ENCODE assay signal across 11 mouse cellular contexts in the genomic region with DNA sequence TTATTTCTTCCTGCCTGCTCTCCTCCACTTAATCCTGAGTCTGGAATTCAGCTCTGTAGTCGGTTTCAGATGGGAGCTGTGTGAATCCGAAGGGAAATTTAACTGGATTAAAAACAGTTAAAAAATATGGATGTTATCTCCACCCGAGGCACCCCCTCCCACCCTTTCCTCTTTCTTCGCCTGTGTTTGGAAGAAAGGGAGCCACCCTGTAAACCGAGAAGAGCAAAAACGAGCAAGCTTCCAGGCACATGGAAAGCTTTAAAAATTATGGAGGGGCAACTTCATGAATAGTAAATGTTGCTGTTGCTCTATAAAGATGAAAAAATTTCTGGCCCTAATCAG. TPM values are rescaled to one million over a fixed set of nuclear protein-coding genes. Genes with fewer than 3 reads are reported as not detected.
DNase-seq lines count a peak whose midpoint lies in the region; ATAC-seq lines count a peak whose summit lies in the region.
"Had no signal": no experiment of that assay in that cellular context is flagged by ENCODE, and none has a peak within 500 bp of the region (broad histone marks: within the 10 kb centered on the region; RNA-seq: fewer than 3 reads in every experiment).

No protein-coding gene starts in this region.

- intact Hi-C loops in heart, postnatal 14 days (cut with DNase I): loop anchor here (2.0 to 5.0 kb wide), 3 partner anchors 45 to 149 kb away; no protein-coding TSS in a partner anchor

- H3K4me2 ChIP-seq in heart, embryonic 12.5 days: peak overlapping the region; percentile 92
- peak overlapping the region; percentile 77 for H3K4me2 ChIP-seq in hindbrain, embryonic 14.5 days (replicated peaks)
- peak overlapping the region; percentile 60 for H3K4me2 ChIP-seq in midbrain, embryonic 11.5 days

- no peak for ATAC-seq in heart, embryonic 12.5 days (ENCODE audit: insufficient number of reproducible peaks, low FRiP score)
- no peak for ATAC-seq in hindbrain, embryonic 14.5 days (ENCODE audit: low FRiP score)
- ATAC-seq in midbrain, embryonic 11.5 days (ENCODE audit: low FRiP score): no peak
- ATAC-seq: CD4-positive, CD25-positive, alpha-beta regulatory T cell, adult 4 months had no signal

- peaks cover 48% of the 10 kb centered on the region for H3K4me1 ChIP-seq in heart, embryonic 12.5 days (replicated peaks)
- peaks cover 48% of the 10 kb centered on the region for H3K4me1 ChIP-seq in embryonic facial prominence, embryonic 10.5 days
- no peaks in the 10 kb centered on the region; the same call in 1 of the 2 replicates for H3K4me1 ChIP-seq in hindbrain, embryonic 14.5 days (replicated peaks; ENCODE audit: control insufficient read depth, insufficient read depth, low read length)
- no peaks in the 10 kb centered on the region; the same call in 1 of the 2 replicates for H3K4me1 ChIP-seq in midbrain, embryonic 11.5 days (ENCODE audit: control insufficient read depth, insufficient read depth, low read length)

- no peaks in the 10 kb centered on the region for H3K27me3 ChIP-seq in heart, embryonic 12.5 days (replicated peaks)
- no peaks in the 10 kb centered on the region for H3K27me3 ChIP-seq in embryonic facial prominence, embryonic 10.5 days (replicated peaks; ENCODE audit: low read depth, poor library complexity, severe bottlenecking)
- H3K27me3 ChIP-seq in hindbrain, embryonic 14.5 days (ENCODE audit: control insufficient read depth, insufficient read depth, low read length): 0 out of 2 replicates have a peak, but pooled peaks cover 7% of the 10 kb centered on the region
- no peaks in the 10 kb centered on the region for H3K27me3 ChIP-seq in midbrain, embryonic 11.5 days (ENCODE audit: control insufficient read depth, insufficient read depth, low read length)

- no peaks in the 10 kb centered on the region for H3K9me3 ChIP-seq in heart, embryonic 12.5 days (replicated peaks)
- no peaks in the 10 kb centered on the region for H3K9me3 ChIP-seq in embryonic facial prominence, embryonic 10.5 days
- H3K9me3 ChIP-seq in hindbrain, embryonic 14.5 days (ENCODE audit: control insufficient read depth, low read length): no peaks in the 10 kb centered on the region
- no peaks in the 10 kb centered on the region for H3K9me3 ChIP-seq in midbrain, embryonic 11.5 days (ENCODE audit: control insufficient read depth, low read length)
- H3K9me3 ChIP-seq: megakaryocyte, embryonic 14.5 days had no signal

- peak overlapping the region; percentile 79 for H3K9ac ChIP-seq in heart, embryonic 12.5 days
- H3K9ac ChIP-seq in hindbrain, embryonic 14.5 days: peak overlapping the region; percentile 58; the same call in 1 of the 2 replicates
- H3K9ac ChIP-seq in midbrain, embryonic 11.5 days (ENCODE audit: low read length): peak overlapping the region; percentile 42; the same call in 1 of the 2 replicates

- H3K27ac ChIP-seq in heart, embryonic 12.5 days (ENCODE audit: poor library complexity, severe bottlenecking): no peak overlapping the region
- peak overlapping the region; percentile 88 for H3K27ac ChIP-seq in embryonic facial prominence, embryonic 10.5 days (replicated peaks)
- H3K27ac ChIP-seq in hindbrain, embryonic 14.5 days: no peak overlapping the region
- no peak overlapping the region for H3K27ac ChIP-seq in midbrain, embryonic 11.5 days (ENCODE audit: low read depth, low read length)

- no peak for DNase-seq in heart, postnatal 14 days
- no peak for DNase-seq in embryonic facial prominence, embryonic 10.5 days (ENCODE audit: low spot score)
- no peak for DNase-seq in hindbrain, embryonic 14.5 days (ENCODE audit: low spot score)
- DNase-seq in midbrain, embryonic 11.5 days (ENCODE audit: low spot score, missing footprints): no peak
- DNase-seq in layer of hippocampus, adult 9-11 months: no peak
- no peak for DNase-seq in testis, postnatal 14 days (ENCODE audit: low spot score)
- no peak for DNase-seq in cerebellum, postnatal 10 days

- 10% methylated on average over 6 of the region's 6 CpGs for WGBS in heart, embryonic 12.5 days
- WGBS in embryonic facial prominence, embryonic 10.5 days: 7% methylated on average over 6 of the region's 6 CpGs
- WGBS in hindbrain, embryonic 14.5 days: 33% methylated on average over 6 of the region's 6 CpGs
- WGBS in midbrain, embryonic 11.5 days: 20% methylated on average over 6 of the region's 6 CpGs

- peak overlapping the region; percentile 71 for H3K4me3 ChIP-seq in heart, embryonic 12.5 days
- H3K4me3 ChIP-seq in embryonic facial prominence, embryonic 10.5 days: peak overlapping the region; percentile 65
- H3K4me3 ChIP-seq in hindbrain, embryonic 14.5 days (replicated peaks; ENCODE audit: low read length): peak overlapping the region; percentile 48
- H3K4me3 ChIP-seq in midbrain, embryonic 11.5 days (ENCODE audit: low read depth, low read length): peak overlapping the region; percentile 32

- H3K36me3 ChIP-seq in heart, embryonic 12.5 days: peaks cover 5% of the 10 kb centered on the region; the same call in 1 of the 2 replicates
- peaks cover under 1% of the 10 kb centered on the region; the same call in 1 of the 2 replicates for H3K36me3 ChIP-seq in embryonic facial prominence, embryonic 10.5 days (replicated peaks)
- no peaks in the 10 kb centered on the region for H3K36me3 ChIP-seq in hindbrain, embryonic 14.5 days (replicated peaks; ENCODE audit: control insufficient read depth, insufficient read depth)
- H3K36me3 ChIP-seq in midbrain, embryonic 11.5 days (ENCODE audit: control insufficient read depth, insufficient read depth, low read length): no peaks in the 10 kb centered on the region

RNA-seq across cellular contexts. Expression of gene C9, which starts 57.4 kb away (rescaled TPM):
- polyA plus RNA-seq in heart, embryonic 12.5 days (2016; fragmentation: Nextera tagmentation; extraction: Ambion mirVana): not detected in 2 replicates
- total RNA-seq in heart, postnatal 14 days (2021): not detected
- polyA plus RNA-seq in embryonic facial prominence, embryonic 10.5 days (2016; fragmentation: Nextera tagmentation; extraction: Ambion mirVana): not detected in 2 replicates
- polyA plus RNA-seq in hindbrain, embryonic 14.5 days (2014; fragmentation: Nextera tagmentation; extraction: Ambion mirVana): 0.27 TPM in 1 of 2 replicates, not detected in the other
- not detected in 2 replicates for polyA plus RNA-seq in midbrain, embryonic 11.5 days (2014; fragmentation: Nextera tagmentation; extraction: Ambion mirVana)
- polyA plus RNA-seq: CD4-positive, CD25-positive, alpha-beta regulatory T cell, adult 4 months; testis, adult 2 months had no signal
